Mouse (Mus musculus): ENCODE measurements around the gene Rtbdn.
A peak's percentile ranks its signal among the peaks of the same experiment; 100 is the strongest.
"Not testable (repeated sequence)": the region's sequence is repeated elsewhere in the genome, so short reads cannot be mapped to it uniquely, and the experiment has no call there.

The Rtbdn gene

DNA sequence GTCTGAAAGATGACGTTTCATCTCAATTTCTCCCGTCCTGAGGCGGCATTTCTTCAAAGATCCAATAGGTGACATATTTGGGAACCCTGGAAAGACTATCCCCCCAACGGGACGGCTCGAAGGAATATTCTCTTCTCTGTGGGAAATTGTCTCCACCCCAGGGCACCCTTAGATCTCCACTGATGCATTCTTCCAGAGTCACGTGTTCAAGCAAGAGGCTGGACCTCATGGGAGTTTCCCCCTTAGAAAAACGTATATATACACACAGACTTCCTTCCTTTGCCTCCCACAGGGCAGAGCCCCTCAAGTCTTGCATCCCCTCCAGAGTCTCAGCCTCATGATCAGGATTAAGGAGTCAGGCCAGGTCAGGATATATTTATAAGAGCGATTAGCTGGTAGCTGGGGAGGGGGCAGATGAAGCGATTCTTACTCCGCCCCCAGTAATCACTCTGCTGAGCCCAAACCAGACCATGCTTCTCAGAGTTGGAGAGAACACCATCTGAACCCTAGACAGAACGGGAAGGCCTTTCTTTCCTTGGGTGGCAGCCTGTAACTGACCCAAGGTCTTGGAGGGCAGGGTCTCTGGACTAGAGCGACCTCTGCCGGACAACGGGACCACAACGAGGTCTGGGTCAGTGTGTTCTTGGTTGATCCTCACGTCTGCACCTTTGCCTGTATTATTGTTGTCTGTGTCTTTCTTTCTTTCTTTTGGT, at the start of gene Rtbdn:
TSS of gene Rtbdn (plus strand) at position 464 of the 713 bp plus-strand sequence.
- DNase-seq, result peak; percentile 83 to 85

DNA sequence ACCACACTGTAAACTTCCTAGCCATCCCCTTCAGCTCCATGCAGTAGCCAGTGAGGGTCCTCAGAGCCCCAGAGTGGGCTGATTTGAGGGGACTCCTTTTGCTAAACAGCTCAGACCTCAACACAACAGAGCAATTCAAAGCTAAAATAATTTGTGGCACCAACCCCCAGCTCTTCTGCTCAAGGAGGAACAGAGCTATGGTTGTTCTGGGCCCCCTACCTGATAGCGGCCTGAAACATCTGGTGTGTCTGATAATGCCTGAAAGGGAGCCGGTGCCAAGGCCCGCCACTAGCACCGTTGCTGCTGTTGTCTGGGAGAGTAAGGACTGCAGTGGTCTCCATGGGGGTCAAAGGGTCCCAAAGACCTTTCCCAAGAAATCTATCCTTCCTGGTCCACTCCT, 45.7 kb upstream of the Rtbdn start:
- DNase-seq, result no peak

DNA sequence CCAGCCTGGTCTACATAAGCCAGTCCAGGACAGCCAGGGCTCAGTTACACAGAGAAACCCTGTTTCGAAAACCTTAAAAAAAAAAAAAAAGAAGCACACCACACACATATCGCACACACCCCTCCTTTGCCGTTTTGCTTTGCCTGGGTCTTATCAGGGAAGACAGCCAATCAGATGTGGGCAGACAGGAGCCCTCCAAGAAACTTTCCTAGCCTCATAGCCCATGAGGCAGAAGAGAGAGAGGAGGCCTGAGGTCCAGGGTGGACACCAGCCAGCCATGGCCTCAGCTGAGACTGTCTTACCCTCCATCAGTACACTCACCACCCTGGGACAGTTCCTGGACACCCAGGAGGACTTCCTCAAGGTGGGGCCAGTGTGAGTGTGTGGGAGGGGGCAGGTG, 45.0 kb upstream of the Rtbdn start, which contains the start of gene Klf1:
TSS of gene Klf1 (plus strand) at position 177 of the 400 bp plus-strand sequence.
- DNase-seq, result no peak

DNA sequence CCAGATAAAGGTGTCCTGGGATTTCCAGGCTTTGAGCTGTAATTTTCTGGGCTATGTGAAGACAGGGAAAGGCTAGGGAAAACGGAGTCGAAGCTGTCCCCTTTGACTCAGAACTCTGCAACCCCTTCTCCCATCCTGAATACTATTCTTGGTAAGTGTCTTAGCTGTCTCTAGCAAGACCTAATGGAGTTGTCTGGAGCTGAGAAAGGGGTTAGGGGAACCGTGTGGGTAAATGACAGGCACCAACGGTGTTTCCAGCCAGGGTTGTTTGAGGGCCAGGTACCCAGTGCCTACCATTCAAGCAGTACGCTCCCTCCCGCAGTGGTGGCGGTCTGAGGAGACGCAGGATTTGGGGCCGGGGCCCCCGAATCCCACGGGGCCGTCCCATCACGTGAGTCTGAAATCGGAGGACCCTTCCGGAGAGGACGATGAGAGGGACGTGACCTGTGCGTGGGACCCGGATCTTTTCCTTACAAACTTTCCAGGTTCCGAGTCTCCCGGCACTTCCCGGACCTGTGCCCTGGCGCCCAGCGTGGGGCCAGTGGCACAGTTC, 44.3 kb upstream of the Rtbdn start:
- peak in 1 of 2 experiments; percentile 50 for DNase-seq

DNA sequence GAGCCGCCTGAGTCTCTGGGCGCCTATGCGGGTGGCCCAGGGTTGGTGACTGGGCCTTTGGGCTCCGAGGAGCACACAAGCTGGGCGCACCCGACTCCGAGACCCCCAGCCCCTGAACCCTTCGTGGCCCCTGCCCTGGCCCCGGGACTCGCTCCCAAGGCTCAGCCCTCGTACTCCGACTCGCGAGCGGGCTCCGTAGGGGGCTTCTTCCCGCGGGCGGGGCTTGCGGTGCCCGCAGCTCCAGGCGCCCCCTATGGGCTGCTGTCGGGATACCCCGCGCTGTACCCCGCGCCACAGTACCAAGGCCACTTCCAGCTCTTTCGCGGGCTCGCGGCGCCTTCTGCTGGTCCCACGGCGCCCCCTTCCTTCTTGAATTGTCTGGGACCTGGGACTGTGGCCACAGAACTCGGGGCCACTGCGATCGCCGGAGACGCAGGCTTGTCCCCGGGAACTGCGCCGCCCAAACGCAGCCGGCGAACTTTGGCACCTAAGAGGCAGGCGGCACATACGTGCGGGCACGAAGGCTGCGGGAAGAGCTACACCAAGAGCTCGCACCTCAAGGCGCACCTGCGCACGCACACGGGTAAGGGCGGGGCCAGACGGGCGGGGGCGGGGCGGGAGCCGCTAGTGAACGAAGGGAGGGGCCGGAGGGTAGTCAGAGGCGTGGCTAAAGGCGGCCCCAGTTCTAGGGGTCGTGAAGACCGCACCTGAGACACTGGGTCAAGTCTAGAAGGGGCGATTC, 43.7 kb upstream of the Rtbdn start:
- peak; percentile 98 to 99 for DNase-seq

DNA sequence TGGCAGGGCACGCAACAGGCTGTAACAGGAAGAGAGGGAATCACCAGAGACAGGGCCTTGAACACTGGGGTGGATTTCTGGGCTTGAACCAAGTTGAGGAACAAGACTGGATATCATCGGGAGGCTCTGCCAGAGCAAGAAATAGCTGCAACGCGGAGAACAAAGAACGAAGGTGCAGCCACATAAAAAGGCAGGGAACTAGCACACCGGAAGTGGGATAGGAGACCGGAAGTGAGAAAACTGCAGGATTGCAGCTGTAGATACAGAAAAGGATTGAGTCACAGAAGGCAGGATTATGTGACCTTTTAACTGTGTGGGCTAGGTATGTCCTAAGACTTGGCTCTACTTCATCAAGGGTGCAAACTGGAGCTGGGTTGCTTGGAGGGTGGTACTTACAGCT, 42.4 kb upstream of the Rtbdn start:
- no peak for DNase-seq

DNA sequence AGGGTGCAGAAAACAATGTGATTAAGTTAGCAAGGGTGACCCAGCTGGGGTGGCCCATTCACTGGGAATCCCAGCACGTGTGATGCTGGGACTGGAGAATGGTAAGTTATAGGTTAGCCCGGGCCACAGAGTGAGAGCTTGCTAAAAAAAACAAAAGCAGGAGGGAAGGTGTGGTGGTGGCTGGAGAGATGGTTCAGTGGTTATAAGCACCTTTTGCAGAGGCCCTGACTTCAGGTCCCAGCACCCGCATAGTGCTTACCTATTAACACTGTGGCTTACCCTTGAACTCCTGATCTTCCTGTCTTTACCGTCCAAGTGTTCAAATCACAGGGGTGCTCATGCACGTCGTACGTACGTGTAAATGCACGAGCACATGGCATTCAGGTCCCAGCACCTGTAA, 39.8 kb upstream of the Rtbdn start:
- no peak for DNase-seq

DNA sequence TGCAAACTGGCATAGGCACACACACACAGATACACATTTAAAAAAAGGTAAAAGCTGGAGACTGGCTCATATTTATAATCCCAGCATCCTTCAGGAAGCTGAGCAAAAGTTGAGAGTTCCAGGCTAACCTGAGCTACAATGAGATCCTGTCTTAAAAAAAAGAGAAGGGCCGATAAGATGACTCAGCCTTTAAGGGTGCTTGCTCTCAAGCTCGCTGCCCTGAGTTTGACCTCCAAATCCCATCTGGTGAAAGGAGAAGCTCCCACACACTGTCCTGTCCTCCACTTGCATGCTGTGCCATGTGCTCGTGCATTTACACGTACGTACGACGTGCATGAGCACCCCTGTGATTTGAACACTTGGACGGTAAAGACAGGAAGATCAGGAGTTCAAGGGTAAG, 39.3 kb upstream of the Rtbdn start:
- DNase-seq, result no peak

DNA sequence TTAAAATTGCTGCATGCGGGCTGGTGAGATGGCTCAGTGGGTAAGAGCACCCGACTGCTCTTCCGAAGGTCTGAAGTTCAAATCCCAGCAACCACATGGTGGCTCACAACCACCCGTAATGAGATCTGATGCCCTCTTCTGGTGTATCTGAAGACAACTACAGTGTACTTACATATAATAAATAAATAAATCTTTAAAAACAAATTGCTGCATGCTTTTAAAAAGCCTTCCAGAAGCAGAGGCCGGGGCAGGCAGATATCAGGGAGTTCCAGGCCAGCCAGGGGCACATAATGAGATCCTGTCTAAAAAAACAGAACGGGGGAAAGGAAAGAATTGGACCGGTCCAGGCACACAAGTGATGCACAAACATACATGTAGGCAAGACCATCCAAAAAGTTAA, 38.8 kb upstream of the Rtbdn start:
- DNase-seq, result not testable (repeated sequence)

DNA sequence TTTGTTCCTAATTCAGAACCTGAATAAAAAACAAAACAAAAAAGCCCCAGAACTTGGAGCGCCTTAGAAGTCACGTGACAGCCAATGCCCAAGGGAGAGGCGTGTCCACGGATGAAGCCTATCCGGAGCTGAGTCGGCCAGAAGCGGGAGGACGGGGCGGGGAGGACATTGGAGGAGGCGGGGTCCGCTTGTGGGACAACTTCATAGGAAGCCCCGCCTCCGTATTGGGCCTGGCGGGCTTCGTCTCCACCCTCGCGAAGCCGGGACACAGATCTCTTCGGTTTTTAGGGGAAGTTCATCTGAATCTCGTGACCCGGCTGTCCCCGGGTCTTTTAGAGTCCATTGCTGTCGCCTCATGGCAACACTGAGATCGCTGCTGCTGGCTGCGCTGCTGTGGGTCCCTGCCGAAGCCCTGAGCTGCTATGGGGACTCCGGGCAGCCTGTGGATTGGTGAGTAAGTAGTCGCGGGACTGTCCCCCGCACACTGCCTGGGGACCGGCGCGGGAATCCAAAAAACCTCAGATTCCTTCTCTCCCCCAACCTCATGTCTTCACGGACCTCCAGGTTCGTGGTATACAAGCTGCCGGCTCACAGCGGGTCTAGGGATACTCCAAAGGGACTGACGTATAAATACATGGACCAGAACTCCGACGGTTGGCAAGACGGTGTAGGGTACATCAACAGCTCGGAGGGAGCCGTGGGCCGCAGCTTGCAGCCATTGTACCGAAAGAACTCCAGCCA, 38.2 kb upstream of the Rtbdn start, which contains the start of gene Dnase2a:
TSS of gene Dnase2a (plus strand) at position 140 of the 741 bp plus-strand sequence.
- peak; percentile 91 to 94 for DNase-seq

DNA sequence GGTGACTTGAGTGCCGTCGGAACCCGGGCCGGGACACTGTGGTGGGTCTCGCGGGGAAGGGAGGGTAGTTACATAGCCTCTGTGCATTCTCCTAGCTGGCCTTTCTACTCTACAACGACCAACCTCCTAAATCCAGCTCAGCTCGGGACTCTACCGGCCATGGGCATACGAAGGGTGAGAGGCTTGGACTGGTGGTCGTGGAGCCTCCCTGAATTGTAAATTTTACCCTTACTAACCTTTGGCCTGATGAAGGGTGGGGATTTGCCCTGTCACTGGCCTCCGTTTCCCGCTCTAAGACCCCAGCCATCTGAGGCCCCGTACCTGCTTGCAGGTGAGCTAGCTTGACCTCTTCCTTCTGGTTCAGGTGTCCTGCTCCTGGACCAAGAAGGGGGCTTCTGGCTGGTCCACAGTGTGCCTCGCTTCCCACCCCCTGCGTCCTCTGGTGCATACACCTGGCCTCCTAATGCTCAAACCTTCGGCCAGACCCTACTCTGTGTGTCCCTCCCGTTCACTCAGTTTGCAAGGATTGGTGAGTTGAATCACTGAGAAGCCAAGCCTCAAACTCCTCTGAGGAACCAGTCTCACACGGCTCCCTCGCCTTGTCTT, 37.5 kb upstream of the Rtbdn start:
- DNase-seq, result no peak

DNA sequence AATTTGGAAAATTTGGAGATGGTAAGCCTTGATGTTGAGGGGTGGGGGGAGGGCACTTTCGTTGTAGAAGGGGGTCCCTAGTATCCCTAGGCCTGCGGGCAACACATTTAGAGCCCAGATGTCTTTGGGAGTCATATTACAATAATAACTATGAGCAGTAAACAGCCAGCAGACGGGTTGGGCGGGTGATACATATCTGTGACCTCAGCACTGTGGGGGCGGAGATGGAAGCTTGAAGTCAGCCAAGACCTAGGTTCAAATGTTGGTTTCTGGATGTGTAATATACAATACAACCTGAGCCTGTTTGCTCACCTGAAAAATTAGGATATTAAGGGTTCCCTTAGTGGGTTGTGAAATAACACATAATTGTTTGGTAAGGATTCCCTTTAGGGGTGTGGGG, 36.8 kb upstream of the Rtbdn start:
- no peak for DNase-seq

DNA sequence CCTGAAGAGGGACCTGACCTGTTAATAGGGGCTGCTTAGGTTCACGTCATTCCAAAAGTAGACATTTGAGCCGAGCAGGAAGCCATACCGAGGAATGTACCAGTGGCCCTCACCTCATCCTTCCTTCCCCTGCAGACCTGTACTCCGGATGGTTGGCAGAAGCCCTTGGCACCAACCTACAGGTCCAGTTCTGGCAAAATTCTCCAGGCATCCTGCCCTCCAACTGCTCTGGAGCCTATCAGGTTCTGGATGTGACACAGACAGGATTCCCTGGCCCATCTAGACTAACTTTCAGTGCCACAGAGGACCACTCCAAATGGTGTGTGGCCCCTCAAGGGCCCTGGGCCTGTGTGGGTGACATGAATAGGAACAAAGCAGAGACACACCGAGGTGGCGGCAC, 36.2 kb upstream of the Rtbdn start:
- DNase-seq, result no peak

DNA sequence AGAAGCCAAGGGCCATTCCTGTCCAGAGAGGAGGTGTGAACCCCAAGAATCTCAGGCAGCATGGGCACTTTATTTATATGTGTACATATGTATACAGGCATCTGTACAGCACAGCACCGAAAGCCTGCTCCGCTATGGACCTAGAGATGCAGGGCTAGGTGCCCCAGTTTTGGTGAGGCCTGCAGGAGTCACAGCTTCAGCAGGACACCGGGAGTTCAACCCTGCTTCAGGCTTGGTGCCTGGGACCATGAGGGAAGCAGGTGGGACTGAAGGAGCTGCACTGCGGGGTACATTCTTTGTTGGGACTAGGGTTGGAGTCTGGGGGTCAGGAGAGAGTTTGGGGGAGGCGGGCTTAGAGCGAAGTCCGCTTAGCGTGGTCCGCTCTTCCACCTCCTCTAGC, 34.9 kb upstream of the Rtbdn start:
- no peak for DNase-seq

DNA sequence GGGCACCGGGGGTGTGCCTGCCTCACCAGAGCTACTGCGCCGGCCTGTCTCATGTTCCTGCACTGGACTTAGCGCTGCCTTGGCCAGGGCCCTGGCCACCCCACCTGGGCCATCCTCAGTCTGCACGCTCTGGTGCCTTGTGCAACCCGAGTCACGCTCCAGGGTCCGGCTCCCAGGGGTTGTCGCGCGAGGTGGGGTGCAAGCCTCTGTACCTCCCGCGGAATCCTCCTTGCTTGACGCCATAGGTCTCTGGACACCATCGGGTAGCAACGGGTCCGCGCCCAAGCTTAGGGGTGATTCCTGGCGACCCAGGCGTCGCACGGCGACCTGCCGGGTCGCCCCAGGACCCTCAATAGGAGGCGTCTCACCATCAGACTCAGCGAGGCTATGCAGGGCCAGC, 34.4 kb upstream of the Rtbdn start:
- DNase-seq, result no peak

DNA sequence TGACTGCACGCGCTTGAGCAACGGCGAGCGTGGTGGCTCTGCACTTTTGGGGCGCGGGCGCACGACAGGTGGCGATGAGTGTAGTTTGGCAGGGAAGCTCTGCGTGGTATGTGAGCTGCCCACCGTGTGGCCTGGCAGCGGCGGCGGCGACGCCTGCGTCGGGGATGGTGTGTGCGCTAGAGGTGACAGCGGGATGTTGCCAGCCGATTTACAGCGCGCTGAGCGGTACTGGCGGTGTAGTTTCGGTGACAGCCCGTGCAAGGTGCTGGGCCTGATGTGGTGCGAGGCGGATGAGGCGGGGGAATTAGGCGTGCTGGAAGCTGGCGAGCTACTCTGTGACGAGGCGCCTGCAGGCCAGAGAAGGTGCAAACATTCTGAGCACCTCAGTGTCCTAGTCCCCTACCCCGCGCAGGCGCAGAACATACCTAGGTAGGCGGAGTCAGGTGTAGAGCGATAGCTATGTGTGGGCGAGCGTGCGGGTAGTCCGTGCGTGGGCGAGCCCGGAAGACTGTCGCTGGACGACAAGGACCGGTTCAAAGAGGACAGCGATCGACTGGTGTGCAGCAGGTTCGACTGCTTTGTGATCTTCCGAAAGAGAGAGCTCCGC, 33.8 kb upstream of the Rtbdn start:
- peak; percentile 75 to 79 for DNase-seq

DNA sequence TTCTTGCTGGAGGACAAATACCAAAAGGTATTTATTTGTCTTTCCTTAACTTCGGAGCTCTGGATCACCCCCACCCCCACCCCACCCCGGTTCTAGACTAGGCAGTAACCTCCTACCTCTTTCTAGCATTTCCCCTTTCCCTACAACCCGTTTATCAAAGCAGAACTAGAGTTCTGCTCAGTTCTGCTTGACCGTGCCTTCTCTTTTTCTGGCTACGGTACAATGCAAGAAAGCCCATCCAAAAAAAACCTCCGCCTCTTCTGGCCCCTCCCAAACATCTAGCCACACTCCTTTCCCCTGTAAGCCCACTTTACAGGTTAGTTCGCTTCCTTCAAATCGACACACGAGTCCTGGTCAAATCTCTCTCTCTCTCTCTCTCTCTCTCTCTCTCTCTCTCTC, 33.3 kb upstream of the Rtbdn start:
- no peak for DNase-seq

DNA sequence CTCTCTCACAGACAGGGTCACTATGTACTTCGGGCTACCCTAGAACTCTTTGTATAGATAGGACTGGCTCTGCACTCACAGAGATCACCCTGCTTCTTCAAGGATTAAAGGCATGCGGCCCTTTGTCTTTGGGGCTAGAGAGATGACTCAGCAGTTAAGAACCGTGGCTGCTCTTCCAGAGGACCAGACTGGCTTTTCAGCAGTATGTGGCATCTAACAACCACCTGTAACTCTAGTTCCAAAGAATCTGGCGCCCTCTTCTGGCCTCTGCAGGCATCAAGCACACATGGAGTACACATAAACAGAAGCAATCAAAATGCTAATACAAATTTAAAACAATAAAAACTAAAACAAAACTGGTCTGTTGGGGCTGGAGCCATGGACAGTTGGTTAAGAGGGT, 32.8 kb upstream of the Rtbdn start:
- DNase-seq, result peak; percentile 64 to 82

DNA sequence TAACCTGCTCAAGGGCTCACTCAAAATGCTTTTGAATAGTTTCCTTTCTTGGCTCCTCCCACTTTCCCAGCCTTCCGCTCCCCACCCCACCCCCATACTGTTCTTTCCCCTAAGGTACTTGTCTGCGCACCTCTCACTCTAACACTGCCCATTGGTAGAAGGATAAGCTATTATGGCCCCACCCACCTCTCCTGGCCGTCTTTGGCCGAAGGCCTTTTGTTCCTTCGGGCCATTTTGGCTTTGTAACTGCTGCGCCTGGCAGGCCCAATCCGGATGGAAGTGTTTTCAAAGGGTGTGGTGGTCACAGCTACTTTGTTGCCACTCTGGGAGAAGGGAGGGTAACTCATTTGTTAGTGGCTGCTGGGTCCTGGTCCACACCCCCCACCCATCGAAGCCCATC, 31.5 kb upstream of the Rtbdn start:
- no peak for DNase-seq

DNA sequence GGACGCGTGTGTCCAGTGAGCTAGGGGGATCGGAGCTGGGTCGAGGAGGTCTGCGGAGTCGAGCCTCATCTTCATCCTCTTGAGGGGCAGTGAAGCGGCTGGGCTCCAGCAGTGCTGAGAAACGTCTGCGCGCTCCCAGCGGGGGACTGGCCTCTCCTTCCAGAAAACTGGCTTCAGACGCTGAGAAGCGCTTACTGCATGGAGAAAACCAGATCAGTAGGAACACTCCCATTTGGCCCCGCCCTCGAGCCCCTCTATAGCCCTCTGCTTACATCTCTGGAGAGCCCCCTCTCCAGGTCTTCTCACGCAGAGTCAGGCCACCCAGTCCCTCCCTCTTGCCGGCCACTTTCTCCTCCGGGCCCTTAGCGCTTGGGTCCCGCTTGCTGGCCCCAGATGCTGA, 29.0 kb upstream of the Rtbdn start:
- DNase-seq, result peak in 1 of 2 experiments; percentile 45

DNA sequence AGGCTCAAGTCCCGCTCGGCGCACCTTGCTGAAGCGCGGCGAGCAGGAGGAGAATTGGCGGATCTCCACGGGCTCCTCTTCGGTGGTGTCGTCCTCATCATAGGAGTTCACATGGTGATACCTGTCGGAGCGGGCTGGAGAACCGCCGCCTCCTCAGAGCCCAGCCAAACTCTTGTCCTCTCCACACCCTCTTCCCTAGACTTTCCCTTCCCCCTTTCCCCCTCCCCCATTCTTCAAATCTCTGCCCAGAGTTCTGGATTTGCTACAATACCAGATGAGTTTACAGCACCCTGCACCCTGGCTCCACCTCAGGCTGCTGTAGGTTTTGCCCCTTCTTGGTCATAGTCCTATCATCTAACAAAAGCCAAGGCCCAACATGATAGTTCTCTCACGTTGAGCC, 28.1 kb upstream of the Rtbdn start:
- no peak for DNase-seq

DNA sequence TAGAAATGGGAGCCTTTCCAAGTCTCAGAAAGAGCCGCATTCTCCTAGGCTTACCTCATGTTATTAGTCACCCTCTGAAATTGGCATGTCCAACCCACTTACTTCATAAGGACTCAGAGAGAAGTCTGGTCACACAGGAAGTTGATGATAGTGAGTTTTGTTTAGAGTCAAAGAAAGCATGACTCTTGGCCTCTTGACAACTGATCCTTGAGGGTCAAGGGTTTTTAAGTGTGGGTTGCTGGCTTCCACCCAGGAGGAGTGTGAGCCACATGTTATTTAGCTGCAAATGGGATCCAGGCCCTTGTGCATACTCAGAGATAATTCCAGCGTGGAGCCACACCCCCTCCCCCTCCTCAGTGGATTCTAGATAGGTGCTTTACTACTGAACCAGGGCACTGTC, 25.2 kb upstream of the Rtbdn start:
- no peak for DNase-seq
